Mouse (Mus musculus): Measurements from ENCODE around the gene Dnajc11. TPM values are rescaled to one million over a fixed set of nuclear protein-coding genes. Genes with fewer than 3 reads are reported as not detected.

Dnajc11 gene
- polyA plus RNA-seq, 1 experiment from 2014 or later, result 91.3 TPM

DNA sequence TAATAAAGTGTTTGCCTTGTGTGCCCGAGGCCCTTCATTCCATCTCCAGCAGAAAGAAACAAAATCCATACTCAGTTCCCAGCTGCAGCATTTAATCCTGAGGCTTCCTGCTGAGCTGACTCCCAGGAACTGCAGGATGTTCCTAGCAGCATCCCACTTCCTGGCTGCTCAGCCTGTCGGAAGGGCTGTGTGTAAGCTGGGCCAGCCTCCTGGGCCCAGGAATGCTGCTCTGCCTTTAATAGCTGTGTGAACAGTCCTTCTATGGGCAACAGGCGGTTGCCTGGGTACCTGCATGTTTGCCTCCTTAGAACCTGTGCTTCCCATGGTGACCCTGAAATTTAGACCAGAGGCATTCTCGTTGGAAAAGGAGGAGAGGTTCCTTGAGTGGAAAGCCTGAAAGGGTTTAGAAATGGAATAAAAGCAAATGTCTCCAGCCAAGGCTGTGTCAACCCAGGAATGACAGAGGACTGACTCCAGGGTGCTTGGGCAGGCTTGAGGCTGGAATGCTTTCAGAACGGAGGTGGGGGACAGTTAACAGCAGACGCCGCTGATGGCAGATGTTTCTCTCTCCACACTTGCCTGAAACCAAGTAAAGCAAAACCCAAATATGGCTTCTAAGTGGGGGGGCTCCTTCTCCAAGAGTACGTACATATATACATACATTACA is 74.1 kb downstream of the Dnajc11 start:
- WGBS, result 8% methylated on average over 8 of the region's 8 CpGs
- no peak overlapping the region for H3K9ac ChIP-seq (ENCODE audit: low read length)
- ATAC-seq (ENCODE audit: insufficient read depth, low FRiP score, low TSS enrichment) (no peak), DNase-seq (ENCODE audit: low spot score) (no peak)
- H3K9me3 ChIP-seq (ENCODE audit: control insufficient read depth, low read length), result no peaks in the 10 kb centered on the region
- peaks cover 22% of the 10 kb centered on the region for H3K4me1 ChIP-seq (ENCODE audit: control insufficient read depth, insufficient read depth, low read length)
- H3K4me2 ChIP-seq (ENCODE audit: low read depth), result peak overlapping the region; percentile 100
- H3K27me3 ChIP-seq (ENCODE audit: control insufficient read depth, insufficient read depth, low read length), result peaks cover 16% of the 10 kb centered on the region
- H3K4me3 ChIP-seq (ENCODE audit: low read depth, low read length), result peak overlapping the region; percentile 72
- H3K27ac ChIP-seq (ENCODE audit: low read depth, low read length), result no peak overlapping the region
- no peaks in the 10 kb centered on the region for H3K36me3 ChIP-seq (ENCODE audit: control insufficient read depth, insufficient read depth, low read length)

DNA sequence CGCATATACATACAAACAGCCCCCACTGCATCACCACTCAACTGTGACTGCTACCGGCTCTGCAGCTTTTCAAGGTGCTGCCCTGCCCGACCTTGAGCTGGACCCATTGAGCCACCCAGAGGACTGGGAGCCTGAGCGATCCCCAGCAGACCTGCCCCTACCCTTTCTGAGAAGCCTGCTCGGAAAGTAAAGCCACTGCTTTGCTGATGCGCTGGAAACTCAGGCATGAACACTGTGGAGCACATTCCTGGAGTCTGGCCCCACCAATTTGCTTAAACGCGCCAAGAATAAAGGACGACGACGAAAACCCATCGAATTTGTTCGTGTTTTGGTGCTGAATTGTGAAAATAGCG is 74.6 kb downstream of the Dnajc11 start:
- peak overlapping the region; percentile 100 for H3K4me2 ChIP-seq (ENCODE audit: low read depth)
- H3K4me3 ChIP-seq (ENCODE audit: low read depth, low read length), result peak overlapping the region; percentile 72
- ATAC-seq (ENCODE audit: insufficient read depth, low FRiP score, low TSS enrichment), result no peak
- no peak for DNase-seq (ENCODE audit: low spot score)
- WGBS, result 1% methylated on average over 14 of the region's 14 CpGs
- H3K9ac ChIP-seq (ENCODE audit: low read length), result no peak overlapping the region
- no peaks in the 10 kb centered on the region for H3K36me3 ChIP-seq (ENCODE audit: control insufficient read depth, insufficient read depth, low read length)
- H3K9me3 ChIP-seq (ENCODE audit: control insufficient read depth, low read length), result no peaks in the 10 kb centered on the region
- H3K27ac ChIP-seq (ENCODE audit: low read depth, low read length), result no peak overlapping the region
- peaks cover 22% of the 10 kb centered on the region for H3K4me1 ChIP-seq (ENCODE audit: control insufficient read depth, insufficient read depth, low read length)
- peaks cover 16% of the 10 kb centered on the region for H3K27me3 ChIP-seq (ENCODE audit: control insufficient read depth, insufficient read depth, low read length)

DNA sequence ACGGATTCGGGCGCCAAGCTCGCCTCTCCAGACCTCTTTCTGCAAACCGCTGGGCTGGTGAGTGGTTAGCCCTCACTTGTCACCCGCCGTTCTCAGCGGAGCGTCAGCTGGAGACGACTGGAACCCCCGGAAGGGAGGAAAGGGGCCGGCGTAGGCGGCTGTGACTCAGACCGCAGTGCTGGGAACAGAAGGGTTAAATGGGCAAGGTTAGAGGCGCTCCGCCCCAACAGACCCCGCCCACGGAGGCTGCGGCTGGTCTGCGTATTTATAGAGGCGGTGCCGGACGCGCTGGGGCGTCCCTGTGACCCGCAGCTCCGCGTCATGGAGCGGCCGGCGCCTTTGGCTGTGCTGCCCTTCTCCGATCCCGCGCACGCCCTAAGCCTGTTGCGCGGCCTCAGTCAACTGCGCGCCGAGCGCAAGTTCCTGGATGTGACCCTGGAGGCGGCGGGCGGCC is 75.2 kb downstream of the Dnajc11 start, which contains the start of gene Klhl21:
Gene Klhl21, plus strand, starts transcription at position 182 of the 454 bp plus-strand sequence.
- Histone ChIP-seq H3K36me3 (ENCODE audit: control insufficient read depth, insufficient read depth, low read length) (no peaks in the 10 kb centered on the region), H3K9me3 (ENCODE audit: control insufficient read depth, low read length) (no peaks in the 10 kb centered on the region), H3K4me3 (ENCODE audit: low read depth, low read length) (peak within 1 kb of the TSS; percentile 72), H3K27me3 (ENCODE audit: control insufficient read depth, insufficient read depth, low read length) (peaks cover 16% of the 10 kb centered on the region), H3K9ac (ENCODE audit: low read length) (peak within 1 kb of the TSS; percentile 63), H3K4me2 (ENCODE audit: low read depth) (peak within 1 kb of the TSS; percentile 100), H3K27ac (ENCODE audit: low read depth, low read length) (peak within 1 kb of the TSS; percentile 49; the same call in 1 of the 2 replicates), H3K4me1 (ENCODE audit: control insufficient read depth, insufficient read depth, low read length) (peaks cover 22% of the 10 kb centered on the region)
- peak; percentile 92 for DNase-seq (ENCODE audit: low spot score)
- WGBS, result 0% methylated on average over 41 of the region's 45 CpGs
- ATAC-seq (ENCODE audit: insufficient read depth, low FRiP score, low TSS enrichment), result peak; percentile 78

DNA sequence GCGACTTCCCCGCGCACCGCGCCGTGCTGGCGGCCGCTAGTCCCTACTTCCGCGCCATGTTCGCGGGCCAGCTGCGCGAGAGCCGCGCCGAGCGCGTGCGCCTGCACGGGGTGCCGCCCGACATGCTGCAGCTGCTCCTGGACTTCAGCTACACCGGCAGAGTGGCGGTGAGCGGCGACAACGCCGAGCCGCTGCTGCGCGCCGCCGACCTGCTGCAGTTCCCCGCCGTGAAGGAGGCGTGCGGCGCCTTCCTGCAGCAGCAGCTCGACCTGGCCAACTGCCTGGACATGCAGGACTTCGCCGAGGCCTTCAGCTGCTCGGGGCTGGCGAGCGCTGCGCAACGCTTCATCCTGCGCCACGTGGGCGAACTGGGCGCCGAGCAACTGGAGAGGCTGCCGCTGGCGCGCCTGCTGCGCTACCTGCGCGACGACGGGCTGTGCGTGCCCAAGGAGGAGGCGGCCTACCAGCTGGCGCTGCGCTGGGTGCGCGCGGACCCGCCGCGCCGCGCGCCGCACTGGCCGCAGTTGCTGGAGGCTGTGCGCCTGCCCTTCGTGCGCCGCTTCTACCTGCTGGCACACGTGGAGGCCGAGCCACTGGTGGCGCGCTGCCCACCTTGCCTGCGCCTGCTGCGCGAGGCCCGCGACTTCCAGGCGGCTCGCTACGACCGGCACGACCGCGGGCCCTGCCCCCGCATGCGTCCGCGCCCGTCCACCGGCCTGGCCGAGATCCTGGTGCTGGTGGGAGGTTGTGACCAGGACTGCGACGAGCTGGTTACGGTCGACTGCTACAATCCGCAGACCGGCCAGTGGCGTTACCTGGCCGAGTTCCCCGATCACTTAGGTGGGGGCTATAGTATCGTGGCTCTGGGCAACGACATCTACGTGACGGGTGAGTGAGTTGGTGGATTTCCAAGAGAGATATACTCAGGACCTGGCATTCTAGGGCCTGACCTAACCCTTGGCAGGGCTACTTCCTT is 75.9 kb downstream of the Dnajc11 start:
- H3K27ac ChIP-seq (ENCODE audit: low read depth, low read length), result peak overlapping the region; percentile 49; the same call in 1 of the 2 replicates

DNA sequence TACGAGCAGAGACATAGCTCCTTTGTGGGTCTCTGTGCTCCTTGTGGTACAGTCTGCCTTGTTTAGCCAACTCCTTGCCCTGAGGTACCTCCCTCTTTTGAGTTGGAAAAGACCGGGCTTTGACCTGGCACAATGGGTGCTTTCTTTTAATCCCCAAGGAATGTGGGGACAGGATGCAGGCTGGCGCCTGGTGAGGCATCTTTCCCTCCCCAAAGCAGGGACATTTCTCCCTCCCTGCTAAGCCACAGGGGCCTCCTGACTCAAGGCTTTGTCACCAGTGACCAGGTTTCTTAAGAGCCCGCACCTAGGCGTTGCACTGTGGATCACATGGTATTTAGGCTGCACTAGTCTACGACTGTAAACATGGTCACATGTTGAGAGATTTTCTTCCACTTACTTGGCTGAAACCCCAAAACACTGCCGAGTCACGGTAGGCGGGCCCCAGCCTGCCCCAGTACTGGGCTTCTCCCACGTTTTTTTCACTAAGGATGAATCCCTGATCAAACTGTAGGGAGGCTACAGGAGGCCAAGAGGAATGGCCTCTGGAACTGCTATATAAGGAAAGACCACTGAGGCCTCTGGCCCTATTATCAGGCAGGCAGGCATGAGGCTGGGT is 76.7 kb downstream of the Dnajc11 start:
- no peak for ATAC-seq (ENCODE audit: insufficient read depth, low FRiP score, low TSS enrichment)
- H3K27me3 ChIP-seq (ENCODE audit: control insufficient read depth, insufficient read depth, low read length), result peaks cover 16% of the 10 kb centered on the region

More for the DNA sequence above, 75.9 kb downstream of the Dnajc11 start:
- no peaks in the 10 kb centered on the region for H3K9me3 ChIP-seq (ENCODE audit: control insufficient read depth, low read length)
- DNase-seq (ENCODE audit: low spot score) (peak; percentile 53), ATAC-seq (ENCODE audit: insufficient read depth, low FRiP score, low TSS enrichment) (peak; percentile 60)
- H3K9ac ChIP-seq (ENCODE audit: low read length), result peak overlapping the region; percentile 63
- peak overlapping the region; percentile 72 for H3K4me3 ChIP-seq (ENCODE audit: low read depth, low read length)
- WGBS, result under 1% methylated on average over 115 of the region's 115 CpGs
- peak overlapping the region; percentile 100 for H3K4me2 ChIP-seq (ENCODE audit: low read depth)
- peaks cover 4% of the 10 kb centered on the region for H3K36me3 ChIP-seq (ENCODE audit: control insufficient read depth, insufficient read depth, low read length)
- peaks cover 22% of the 10 kb centered on the region for H3K4me1 ChIP-seq (ENCODE audit: control insufficient read depth, insufficient read depth, low read length)
- peaks cover 16% of the 10 kb centered on the region for H3K27me3 ChIP-seq (ENCODE audit: control insufficient read depth, insufficient read depth, low read length)

DNA sequence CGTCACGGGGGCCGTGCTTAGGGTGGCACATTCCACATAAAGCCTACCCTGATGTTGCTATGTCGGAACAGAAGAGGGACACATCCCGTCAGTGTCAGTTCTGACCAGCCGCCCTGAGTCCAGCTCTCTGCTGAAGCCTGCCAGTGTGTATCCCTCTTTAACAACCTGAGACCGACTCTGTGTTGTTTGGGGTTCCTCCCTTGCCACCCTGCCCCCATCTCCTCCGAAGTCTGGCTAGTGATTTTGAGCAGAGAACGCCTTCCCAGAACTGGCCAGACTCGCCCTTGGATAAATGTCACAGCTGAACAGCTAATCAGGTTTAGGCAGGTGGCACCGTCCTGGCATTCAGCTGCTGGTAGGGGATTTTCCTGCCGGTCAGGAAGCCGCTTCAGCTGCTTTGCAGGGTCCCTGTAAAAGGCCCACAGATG is 77.2 kb downstream of the Dnajc11 start:
- H3K4me2 ChIP-seq (ENCODE audit: low read depth), result peak overlapping the region; percentile 100
- peaks cover 6% of the 10 kb centered on the region for H3K36me3 ChIP-seq (ENCODE audit: control insufficient read depth, insufficient read depth, low read length)
- H3K27me3 ChIP-seq (ENCODE audit: control insufficient read depth, insufficient read depth, low read length), result peaks cover 16% of the 10 kb centered on the region
- no peak for DNase-seq (ENCODE audit: low spot score)
- H3K9me3 ChIP-seq (ENCODE audit: control insufficient read depth, low read length), result no peaks in the 10 kb centered on the region
- H3K27ac ChIP-seq (ENCODE audit: low read depth, low read length), result no peak overlapping the region
- no peak for ATAC-seq (ENCODE audit: insufficient read depth, low FRiP score, low TSS enrichment)
- peak overlapping the region; percentile 72 for H3K4me3 ChIP-seq (ENCODE audit: low read depth, low read length)
- H3K4me1 ChIP-seq (ENCODE audit: control insufficient read depth, insufficient read depth, low read length), result peaks cover 22% of the 10 kb centered on the region
- 15% methylated on average over 13 of the region's 13 CpGs for WGBS
- no peak overlapping the region for H3K9ac ChIP-seq (ENCODE audit: low read length)

More for the DNA sequence above, 76.7 kb downstream of the Dnajc11 start:
- Histone ChIP-seq H3K9ac (ENCODE audit: low read length) (no peak overlapping the region; the same call in 1 of the 2 replicates), H3K4me2 (ENCODE audit: low read depth) (peak overlapping the region; percentile 100), H3K27ac (ENCODE audit: low read depth, low read length) (no peak overlapping the region), H3K36me3 (ENCODE audit: control insufficient read depth, insufficient read depth, low read length) (peaks cover 6% of the 10 kb centered on the region), H3K9me3 (ENCODE audit: control insufficient read depth, low read length) (no peaks in the 10 kb centered on the region), H3K4me3 (ENCODE audit: low read depth, low read length) (peak overlapping the region; percentile 72), H3K4me1 (ENCODE audit: control insufficient read depth, insufficient read depth, low read length) (peaks cover 22% of the 10 kb centered on the region)
- 2% methylated on average over 10 of the region's 10 CpGs for WGBS
- peak; percentile 17 for DNase-seq (ENCODE audit: low spot score)

DNA sequence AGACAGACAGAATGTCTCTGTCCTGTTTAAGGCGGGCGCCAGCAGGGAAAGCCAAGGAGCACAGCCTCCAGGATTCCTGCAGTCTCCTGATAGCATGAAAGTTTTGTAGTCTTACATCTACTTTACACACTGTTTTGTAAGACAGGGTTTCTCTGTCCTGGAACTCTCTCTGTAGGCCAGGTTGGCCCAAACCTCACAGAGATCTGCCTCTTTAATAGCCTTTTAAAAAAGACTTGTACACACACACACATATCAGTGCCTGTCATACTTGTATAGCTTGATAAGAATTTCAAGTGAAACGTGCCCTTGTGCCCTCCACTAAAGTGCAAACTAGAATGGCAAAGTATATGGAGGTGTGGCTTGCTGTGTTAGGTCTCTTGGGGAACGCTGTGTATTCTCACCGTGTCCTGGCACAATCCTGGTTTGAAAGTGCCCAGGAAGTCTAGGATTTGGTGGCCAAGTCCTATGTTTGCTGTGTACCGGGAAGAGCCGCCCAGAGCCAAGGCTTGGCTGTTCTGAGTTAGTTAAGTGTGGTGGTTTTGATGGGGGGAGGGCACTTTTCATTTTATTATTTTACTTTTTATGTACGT is 77.8 kb downstream of the Dnajc11 start:
- DNase-seq (ENCODE audit: low spot score) (no peak), ATAC-seq (ENCODE audit: insufficient read depth, low FRiP score, low TSS enrichment) (no peak)
- Histone ChIP-seq H3K4me2 (ENCODE audit: low read depth) (peak overlapping the region; percentile 100), H3K27ac (ENCODE audit: low read depth, low read length) (no peak overlapping the region), H3K9me3 (ENCODE audit: control insufficient read depth, low read length) (no peaks in the 10 kb centered on the region), H3K4me3 (ENCODE audit: low read depth, low read length) (no peak overlapping the region), H3K36me3 (ENCODE audit: control insufficient read depth, insufficient read depth, low read length) (peaks cover 6% of the 10 kb centered on the region), H3K9ac (ENCODE audit: low read length) (no peak overlapping the region), H3K4me1 (ENCODE audit: control insufficient read depth, insufficient read depth, low read length) (peaks cover 22% of the 10 kb centered on the region), H3K27me3 (ENCODE audit: control insufficient read depth, insufficient read depth, low read length) (peaks cover 16% of the 10 kb centered on the region)
- 80% methylated on average over 8 of the region's 8 CpGs for WGBS

DNA sequence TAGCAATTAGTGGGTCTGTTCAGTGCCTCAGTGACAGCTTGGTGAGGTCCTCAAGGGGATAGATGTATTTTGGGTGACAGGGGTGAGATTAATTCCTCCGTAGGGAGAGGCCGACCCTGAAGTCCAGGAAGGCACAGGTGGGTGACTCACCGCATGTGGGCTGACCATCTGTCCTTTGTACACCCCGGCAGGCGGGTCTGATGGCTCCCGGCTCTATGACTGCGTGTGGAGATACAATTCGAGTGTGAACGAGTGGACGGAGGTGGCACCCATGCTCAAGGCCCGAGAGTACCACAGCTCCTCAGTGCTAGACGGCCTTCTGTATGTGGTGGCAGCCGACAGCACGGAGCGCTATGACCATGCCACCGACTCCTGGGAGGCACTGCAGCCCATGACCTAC is 78.6 kb downstream of the Dnajc11 start:
- Histone ChIP-seq H3K36me3 (ENCODE audit: control insufficient read depth, insufficient read depth, low read length) (peaks cover 6% of the 10 kb centered on the region), H3K27me3 (ENCODE audit: control insufficient read depth, insufficient read depth, low read length) (peaks cover 16% of the 10 kb centered on the region), H3K9me3 (ENCODE audit: control insufficient read depth, low read length) (no peaks in the 10 kb centered on the region), H3K4me3 (ENCODE audit: low read depth, low read length) (no peak overlapping the region), H3K27ac (ENCODE audit: low read depth, low read length) (no peak overlapping the region), H3K9ac (ENCODE audit: low read length) (no peak overlapping the region), H3K4me1 (ENCODE audit: control insufficient read depth, insufficient read depth, low read length) (peaks cover 22% of the 10 kb centered on the region), H3K4me2 (ENCODE audit: low read depth) (no peak overlapping the region)
- 91% methylated on average over 16 of the region's 16 CpGs for WGBS
- no peak for DNase-seq (ENCODE audit: low spot score)
- ATAC-seq (ENCODE audit: insufficient read depth, low FRiP score, low TSS enrichment), result no peak

All from neural tube, embryonic 11.5 days (tissue).